Mouse (Mus musculus): ENCODE results near the gene 1700066M21Rik.

Gene 1700066M21Rik

GRCm38 (mm10) chr1:57377376-57378341 is at the start of gene 1700066M21Rik:
TSS of gene 1700066M21Rik (plus strand) at chr1:57377620.
- DNase-seq (ENCODE audit: low spot score), result peak; percentile 88

DNA sequence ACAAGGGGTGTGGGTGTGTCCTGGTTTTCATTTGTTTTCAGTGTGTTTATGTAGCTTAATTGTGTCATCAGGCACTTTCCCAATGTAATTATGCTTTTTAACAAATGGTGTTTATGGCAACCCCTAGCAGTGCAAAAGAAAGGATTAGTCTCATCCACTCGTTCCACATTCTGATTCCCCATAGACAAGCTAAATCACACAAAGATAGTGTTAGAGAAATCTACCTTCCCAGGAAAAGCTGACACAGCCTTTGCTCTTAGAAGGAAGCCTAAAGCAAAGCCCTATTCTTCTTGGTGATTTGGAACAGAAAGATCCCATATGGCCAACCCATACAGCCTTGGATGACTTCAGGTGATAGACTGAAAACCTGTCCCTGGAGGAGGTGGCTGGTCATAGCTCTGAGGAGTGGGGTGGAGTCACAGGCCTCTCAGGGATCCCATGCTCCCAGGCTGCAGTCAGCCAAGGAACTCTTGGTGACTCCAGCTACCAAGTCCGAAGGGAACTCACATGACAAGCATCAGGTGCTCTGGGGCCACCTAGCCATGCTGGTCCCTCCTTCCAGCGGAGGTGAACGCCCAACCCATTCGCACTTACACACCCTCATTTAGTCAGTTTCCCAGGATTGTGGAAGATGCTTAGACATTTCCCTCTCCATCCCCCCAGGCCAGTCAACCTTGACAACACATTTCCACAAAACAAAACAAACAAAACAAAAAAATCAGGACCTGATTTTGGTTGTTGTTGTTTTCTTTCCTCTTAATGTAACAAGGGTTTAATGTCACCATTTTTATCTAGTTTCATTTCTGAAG is 47.9 kb upstream of the 1700066M21Rik start:
- DNase-seq (ENCODE audit: low spot score), result no peak

- DNase-seq (ENCODE audit: low spot score), result no peak
These were observed 47.2 kb upstream of the 1700066M21Rik start for GRCm38 (mm10) chr1:57330228-57330627.

GRCm38 (mm10) chr1:57332040-57332439 is 45.4 kb upstream of the 1700066M21Rik start:
- DNase-seq (ENCODE audit: low spot score), result no peak

GRCm38 (mm10) chr1:57333550-57334213 is 43.7 kb upstream of the 1700066M21Rik start:
- DNase-seq (ENCODE audit: low spot score), result peak; percentile 32

GRCm38 (mm10) chr1:57335200-57335599 is 42.2 kb upstream of the 1700066M21Rik start:
- DNase-seq (ENCODE audit: low spot score), result no peak

- DNase-seq (ENCODE audit: low spot score), result peak; percentile 43
These were observed 38.1 kb upstream of the 1700066M21Rik start for GRCm38 (mm10) chr1:57339156-57339796.

GRCm38 (mm10) chr1:57341197-57341596 is 36.2 kb upstream of the 1700066M21Rik start:
- DNase-seq (ENCODE audit: low spot score), result no peak

DNA sequence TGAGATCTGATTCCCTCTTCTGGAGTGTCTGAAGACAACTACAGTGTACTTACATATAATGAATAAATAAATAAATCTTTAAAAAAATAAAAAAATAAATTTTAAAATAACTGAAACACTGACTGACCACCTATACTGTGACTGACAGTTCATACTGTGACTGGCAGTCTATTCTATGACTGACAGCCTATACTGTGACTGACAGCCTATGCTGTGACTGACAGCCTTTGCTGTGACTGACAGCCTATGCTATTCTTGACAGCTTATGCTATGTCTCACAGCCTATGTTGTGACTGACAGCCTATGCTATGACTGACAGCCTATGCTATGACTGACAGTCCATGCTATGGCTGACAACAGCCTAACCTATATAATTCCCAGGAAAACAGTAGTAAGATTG is 29.9 kb upstream of the 1700066M21Rik start:
- no peak for DNase-seq (ENCODE audit: low spot score)

- DNase-seq (ENCODE audit: low spot score), result no peak
These were observed 25.5 kb upstream of the 1700066M21Rik start for GRCm38 (mm10) chr1:57351941-57352340.

- DNase-seq (ENCODE audit: low spot score), result no peak
These were observed 18.9 kb upstream of the 1700066M21Rik start for GRCm38 (mm10) chr1:57358546-57358945.

- DNase-seq (ENCODE audit: low spot score), result no peak
These were observed 10.0 kb upstream of the 1700066M21Rik start for GRCm38 (mm10) chr1:57367446-57367845.

- DNase-seq (ENCODE audit: low spot score), result no peak
These were observed 8.3 kb upstream of the 1700066M21Rik start for GRCm38 (mm10) chr1:57369111-57369510.

DNA sequence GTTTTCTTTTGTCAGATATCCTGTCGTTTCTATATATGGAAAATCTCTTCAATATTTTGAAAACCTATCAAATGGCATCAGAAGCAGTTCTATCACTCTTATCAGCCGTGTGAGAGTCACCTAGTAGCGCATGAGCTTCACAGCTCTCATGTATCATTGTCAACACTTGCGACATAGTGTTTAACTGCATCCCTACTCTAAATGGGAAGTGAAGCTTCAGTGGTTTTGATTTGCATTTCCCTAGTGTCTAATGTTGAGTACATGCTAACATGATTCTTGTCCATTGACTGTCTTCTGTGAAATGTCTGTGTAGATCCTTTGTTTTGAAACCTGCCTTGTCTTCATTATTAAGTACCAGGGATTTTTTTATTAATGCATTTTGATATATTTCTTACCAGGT is 7.0 kb upstream of the 1700066M21Rik start:
- DNase-seq (ENCODE audit: low spot score), result no peak

DNA sequence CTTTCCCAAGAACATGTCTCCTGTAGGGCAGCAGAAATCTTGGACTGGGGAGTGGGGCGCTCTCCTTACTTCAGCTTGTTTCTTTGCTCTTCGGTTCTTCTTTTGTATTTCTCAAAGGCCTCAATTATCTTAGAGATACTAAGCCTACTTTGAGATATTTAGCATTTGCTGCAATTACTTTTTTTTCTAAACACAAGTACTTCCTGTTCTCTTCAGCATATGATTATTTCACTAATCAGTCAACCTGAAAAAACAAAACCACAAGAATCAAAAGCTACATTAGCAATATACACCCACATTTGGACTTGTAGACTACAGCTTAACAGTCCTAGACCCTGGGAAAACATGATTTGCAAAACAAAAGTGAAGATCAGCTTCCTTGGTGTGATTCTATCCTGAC is 2.1 kb upstream of the 1700066M21Rik start:
- no peak for DNase-seq (ENCODE audit: low spot score)

GRCm38 (mm10) chr1:57376806-57377205 is 614 bp upstream of the 1700066M21Rik start:
- DNase-seq (ENCODE audit: low spot score), result no peak

- no peak for DNase-seq (ENCODE audit: low spot score)
These were observed 9.1 kb downstream of the 1700066M21Rik start for GRCm38 (mm10) chr1:57386519-57386918.

DNA sequence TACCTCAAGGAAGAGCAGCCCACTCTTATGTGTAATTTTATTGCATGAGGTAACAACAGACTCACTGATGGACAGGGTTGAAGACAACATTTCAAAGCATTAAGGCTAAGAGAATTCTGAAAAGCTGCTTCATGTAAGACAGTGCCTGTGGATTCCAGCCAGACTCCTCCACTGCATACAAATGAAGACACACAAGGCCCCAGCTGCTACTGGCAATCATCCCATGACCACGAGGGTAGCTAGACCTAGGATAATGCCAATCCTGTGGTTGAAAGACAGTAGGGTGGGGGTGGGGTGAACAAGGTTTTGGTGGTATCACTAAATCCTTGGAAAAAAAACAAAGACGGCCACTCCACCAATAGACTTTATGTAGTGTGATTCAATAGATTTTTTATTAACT is 10.5 kb downstream of the 1700066M21Rik start:
- DNase-seq (ENCODE audit: low spot score), result no peak

DNA sequence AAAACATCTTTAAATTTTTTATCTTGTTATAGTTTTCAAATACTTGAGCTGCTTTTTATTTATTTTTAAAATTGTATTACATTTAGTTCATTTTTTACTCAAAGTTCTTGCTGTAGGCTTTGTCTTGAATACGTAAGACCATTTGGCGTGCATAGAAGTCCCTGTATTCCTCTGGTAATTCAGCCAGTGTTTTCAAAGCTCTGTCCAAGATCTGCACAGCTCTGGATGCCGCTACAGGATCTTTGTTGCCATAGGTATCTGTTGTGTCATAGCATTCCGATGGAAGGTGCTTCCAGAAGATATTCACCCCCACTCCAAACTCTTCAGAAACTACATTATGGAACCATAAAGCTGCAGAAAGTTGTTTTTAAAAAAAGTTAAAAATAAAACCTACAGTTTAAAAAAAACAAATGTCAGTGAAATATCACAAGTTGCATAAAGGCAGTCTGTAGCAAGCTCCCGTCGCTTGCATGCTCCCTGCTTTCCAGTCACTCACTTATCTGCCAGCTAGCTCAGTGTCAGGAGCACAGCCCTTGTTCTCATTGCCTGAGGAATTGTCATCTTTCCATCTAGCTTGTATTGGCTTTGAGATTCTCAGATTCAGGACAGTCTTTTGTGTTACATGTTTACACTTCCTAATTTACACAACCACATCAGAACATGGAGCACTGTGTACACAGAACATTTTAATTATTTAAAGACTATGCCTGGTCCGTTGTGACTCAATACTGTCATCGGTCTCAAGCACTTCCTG is 11.2 kb downstream of the 1700066M21Rik start:
- peak; percentile 17 for DNase-seq (ENCODE audit: low spot score)

DNA sequence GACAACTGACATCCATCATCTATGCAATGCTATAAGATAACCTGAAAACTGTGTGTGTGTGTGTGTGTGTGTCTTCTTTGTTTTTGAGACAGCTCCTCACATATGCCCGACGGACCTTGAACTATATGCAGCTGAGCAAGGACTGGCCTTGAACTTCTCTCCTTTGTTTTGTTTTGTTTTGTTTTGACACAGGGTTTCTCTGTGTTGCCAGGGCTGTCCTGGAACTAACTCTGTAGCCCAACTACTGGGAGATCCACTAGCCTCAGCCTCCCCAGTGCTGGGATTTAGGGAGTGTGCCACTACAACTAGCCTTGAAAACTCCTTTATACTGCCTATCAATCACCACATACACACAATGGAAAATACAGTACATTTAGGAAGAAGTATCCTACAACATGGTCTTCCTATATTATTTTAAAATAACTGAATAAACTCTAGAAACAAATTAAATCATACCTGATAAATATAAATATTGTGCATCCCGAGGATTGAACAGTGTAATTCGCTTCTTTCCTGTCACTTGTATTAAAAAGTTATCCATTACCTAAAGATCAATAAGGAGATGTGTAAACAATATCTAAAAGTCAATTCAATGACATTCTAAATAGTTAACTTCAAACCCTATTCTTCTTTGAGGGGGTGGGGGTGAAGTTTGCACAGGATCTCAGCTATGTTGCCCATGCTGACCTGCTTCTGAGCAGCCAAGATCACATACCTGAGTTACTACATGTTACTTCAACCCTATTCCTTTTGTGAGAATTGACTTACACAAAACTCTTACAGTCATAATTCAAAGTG is 13.8 kb downstream of the 1700066M21Rik start:
- DNase-seq (ENCODE audit: low spot score), result no peak
